Mouse (Mus musculus): ENCODE measurements at regions not wholly inside any gene's neighbourhood (a gene's known extent, or its start where the extent isn't known, plus 50 kb on each side); places are given as distances from the start of the nearest gene placed in this dataset.

DNA sequence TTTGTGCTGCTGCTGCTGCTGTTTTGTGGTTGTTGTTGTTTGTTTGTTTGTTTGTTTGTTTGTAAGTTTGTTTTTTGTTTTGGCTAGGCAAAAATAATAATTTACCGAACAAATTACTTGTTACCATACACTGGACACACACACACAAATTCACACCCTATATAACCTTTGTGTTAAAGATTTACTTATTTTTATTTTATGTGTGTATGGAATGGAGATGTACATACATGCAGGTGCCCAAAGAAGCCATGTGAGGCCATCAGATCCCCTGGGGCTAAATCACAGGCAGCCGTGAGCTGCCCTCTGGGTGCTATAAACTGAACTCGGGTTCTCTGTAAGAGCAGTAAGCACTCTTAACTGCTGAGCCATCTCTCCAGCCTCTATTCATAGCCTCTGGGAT, 56.0 kb downstream of the Pttg1 start:
- DNase-seq: no peak

DNA sequence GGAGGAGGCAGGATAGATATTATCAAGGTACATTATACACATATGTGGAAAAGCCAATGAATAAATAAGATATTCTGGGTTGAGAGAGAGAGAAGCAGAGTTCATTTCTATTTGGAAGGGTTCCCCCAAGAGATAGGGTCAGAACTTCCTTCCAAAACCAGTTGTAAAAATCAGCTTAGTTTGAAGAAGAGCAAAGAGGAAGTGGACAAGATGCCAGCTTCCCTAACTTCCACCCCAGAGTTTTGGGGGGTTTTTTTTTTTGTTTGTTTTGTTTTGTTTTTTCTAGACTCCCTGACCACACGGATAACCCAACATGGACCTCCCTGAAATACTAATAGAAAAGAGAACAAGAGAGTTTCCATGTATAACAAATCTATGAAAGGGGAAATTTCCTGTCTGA, 57.7 kb downstream of the Pttg1 start:
- DNase-seq: no peak

DNA sequence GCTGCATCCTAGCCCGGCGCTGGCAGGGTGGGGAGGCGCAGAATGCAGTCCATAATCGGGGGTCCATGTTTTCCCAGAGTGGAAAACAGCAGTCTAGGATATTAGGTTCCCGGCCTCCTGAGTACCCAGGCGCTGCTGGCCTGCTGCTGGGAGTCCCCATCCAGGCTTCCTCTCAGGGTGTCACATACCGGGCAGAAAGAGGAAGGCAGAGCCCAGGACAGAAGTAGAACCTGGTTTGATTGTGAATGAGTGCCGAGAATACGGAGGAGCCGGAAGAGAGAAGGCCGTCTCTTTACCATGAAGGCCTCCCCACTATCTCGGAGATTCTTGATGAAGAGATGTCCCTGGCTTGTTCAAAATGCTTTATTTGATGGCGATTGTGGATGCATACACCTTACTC, 64.2 kb downstream of the Pttg1 start:
- DNase-seq: no peak

DNA sequence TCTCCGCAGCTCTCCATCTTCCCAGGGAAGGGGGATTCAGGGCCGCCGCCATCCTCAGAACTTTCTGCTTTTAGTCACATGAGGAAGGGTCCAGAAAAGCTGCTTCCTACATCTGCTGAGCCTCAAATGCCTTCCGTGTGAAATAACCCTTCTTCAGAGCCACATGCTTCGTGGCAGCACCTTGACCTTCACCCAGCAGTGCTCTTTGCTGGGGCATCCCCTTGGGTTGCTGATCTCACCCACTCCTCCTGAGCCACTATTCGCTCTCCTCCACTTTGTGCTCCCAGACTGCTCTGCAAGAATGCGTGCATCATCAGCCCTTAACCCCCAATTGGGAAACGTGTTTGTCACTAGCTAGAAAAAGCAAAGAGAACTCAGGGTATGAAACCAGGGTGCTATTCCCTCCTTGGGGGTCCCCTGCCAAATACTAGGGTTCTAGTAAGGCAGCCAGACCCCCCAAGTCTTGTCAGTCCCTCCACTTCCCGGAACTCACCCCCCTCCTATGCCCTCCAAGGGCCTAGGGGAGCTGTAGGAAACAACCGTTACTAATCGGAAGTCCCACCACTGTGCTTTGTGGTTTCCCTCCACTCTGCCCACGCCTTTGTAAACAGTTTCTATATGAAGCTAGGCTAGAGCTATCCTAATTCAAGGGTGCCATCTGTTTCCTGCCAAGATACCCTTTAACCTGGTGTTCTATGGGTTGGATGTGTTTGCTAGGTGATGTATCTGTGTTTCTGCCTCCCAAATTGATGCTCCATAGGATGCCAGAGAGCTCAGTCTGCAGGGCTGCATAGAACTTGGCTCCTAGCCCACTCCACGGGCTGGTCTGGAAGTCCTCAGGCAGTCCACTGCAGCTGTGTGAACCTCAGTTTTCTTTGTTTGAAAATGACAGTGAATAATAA, 67.4 kb downstream of the Pttg1 start:
- DNase-seq: no peak

GRCm38 (mm10) chr11:43353602-43354001, 72.4 kb downstream of the Pttg1 start:
- no peak for DNase-seq

DNA sequence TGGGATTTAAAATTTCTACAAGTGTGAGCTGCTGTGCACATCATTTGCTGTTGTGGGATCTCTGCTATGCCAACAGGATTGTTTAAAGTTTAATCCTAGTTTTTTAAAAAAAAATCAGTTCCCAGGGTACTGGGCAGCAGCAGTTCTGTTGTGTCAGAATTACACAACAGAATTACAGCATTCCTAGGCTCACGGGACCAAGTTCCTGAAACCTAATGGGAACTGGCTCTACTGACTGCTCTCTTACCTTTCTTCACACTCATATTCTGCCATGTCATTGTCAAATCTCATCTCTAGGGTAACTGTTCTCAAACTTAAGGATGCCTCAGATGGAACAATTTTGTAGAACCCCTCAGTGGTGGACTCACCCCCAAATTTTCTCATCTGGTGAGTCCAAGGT, 73.0 kb downstream of the Pttg1 start:
- DNase-seq: no peak

- DNase-seq: no peak
These were observed 74.2 kb downstream of the Pttg1 start for GRCm38 (mm10) chr11:43351818-43352217.

GRCm38 (mm10) chr11:43351348-43351747, 74.7 kb downstream of the Pttg1 start:
- DNase-seq: no peak

GRCm38 (mm10) chr11:43350242-43350641, 75.8 kb downstream of the Pttg1 start:
- no peak for DNase-seq

DNA sequence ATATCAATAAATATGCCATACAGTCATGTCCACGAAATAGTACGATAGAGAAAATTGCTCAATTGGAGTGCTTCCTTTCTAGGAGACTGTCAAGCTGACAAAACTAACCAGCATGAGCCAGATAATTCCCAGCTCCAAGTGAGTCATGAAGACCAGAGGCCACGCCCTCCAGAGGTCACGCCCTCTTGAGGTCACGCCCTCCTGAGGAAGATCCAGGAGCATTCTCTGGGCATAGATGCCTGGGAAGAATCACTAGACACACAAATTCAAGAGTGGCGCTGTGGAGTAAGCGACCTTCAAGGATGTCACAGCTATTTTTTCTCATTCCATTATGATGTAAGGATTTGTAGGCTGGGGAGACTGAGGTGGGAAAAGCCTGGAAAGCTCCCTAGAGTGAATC, 76.5 kb downstream of the Pttg1 start:
- no peak for DNase-seq

GRCm38 (mm10) chr11:43348571-43348970, 77.5 kb downstream of the Pttg1 start:
- peak; percentile 74 for DNase-seq

DNA sequence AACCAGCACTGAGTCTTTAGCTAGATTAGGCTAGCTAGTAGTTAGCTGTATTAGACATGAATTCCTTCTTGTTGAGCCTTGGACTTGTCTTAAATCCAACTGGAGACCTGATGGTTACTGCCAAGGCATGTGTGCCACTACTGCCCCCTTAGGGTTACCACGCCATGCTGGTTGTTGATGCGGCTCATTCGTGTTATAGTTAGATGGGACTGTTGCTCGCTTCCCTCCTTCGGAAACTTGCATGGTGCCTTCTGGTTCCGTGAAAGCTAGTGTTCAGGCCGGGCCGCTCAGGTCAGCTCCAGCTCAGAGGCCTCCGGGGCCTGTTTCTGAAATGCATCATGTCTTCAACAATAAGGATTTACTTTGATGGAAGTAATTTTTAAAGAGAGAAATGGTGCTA, 79.6 kb downstream of the Pttg1 start:
- no peak for DNase-seq

DNA sequence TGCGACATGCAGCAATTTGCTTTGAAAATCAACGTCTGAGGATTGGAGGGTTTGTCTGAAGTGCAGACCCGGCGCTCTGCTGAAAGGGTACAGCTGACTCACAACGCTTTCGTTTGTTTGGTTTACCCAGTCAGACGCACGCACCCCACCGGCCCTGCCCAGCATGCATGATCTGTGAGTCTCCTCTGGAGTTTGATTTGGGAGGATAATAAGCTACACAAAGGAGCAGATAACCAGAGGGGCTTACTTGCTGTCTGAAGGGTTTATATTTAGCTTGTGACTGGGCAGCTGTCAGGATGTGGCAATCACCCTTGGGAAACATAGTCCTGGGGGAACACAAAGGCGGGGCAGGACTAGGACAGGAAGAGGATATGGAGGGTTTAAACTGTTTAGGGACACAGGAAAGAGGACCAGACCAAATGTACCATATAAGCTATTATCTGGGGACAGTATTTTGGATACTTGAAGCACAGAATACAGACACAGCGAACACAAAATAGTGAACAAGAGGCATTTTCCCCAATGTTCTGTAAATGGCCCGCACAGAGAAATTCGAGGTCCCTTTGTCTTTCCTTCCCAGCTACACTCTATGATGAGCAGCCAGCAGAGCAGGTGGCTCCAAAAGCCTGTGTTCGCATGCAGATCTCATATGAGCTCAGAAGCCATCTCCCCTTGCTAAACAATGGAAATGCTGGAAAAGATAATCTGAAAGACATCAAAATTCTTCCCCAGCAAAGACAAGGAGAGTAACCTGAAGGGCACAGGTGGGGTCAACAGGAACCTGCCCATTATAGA, 81.1 kb downstream of the Pttg1 start:
- DNase-seq: no peak

DNA sequence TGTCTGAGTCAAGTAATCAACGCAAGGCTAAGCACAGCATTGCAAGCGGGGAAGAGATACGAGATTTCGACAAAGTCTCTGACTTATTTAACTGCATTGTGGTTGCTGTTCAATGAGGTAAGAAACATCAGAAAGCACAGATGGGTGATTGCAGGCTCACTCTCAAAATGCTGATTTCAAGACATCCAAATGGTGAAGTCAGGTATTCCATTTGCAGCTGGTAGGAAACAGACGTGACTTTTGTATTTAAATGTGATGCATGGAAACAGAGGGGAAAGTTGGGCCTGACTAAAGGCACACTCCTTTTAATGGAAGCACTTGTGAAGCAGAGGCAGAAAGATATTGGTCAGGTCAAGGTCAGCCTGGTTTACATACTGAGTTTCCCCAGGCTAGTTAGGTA, 82.5 kb downstream of the Pttg1 start:
- DNase-seq: no peak

DNA sequence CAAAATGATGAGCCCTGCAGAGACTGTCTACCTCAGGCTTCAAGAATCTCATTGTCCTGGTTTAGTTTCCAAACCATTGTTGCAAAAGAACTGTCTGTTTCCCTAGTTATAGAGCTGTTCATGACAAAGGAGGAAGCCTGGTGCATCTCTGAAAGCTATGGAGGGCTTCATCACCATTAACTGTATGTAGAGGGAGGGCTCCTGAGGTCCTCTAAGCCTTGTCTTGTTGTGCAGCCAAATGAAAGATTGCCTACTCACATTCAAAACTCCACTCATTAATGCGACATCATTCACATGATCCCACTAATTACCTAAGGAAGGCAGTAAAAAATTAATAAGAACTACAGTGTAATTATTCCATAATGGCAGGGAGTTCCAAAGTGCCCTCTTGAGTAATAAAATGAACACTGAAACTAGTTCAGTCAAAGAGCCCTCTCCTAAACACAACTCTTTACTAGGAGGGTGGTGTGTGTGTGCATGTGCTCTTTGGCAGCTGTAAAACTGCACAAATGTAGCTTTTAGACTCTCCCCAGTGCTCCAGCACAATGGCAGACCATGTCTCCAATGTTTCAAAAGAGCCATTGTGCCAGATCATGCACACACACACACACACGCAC, 87.6 kb downstream of the Pttg1 start:
- no peak for DNase-seq

DNA sequence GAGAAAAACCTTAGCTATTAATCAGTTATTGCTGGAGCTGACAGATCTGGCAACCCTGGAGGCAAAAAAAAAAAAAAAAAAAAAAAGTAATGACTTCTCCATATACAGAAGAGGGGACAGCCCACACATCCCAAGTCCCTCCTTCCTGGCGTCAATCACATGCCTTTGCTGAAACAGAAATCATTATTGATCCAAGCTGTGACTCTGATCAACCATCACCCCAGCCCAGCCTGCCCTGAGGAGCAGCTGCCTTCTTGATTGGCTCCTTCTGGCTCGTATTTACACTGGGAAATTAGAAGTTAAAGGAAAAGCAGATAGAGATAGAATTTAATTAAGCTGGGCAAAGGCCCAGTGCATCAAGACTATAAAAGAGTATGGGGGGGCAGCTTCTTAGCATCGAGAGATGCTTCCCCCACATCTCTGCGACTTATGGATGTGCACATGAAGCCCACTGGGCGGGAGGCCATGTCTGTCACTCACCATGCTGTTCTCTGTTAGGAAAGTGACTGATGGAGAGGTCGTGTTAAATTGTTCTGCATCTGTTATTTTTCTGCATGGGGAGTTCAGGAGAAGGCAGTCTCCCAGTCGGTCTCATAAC, 90.3 kb downstream of the Pttg1 start:
- DNase-seq: no peak

- DNase-seq: no peak
These were observed 92.5 kb downstream of the Pttg1 start for GRCm38 (mm10) chr11:43333547-43333946.

GRCm38 (mm10) chr11:43313996-43314395, 112.1 kb downstream of the Pttg1 start:
- DNase-seq: peak; percentile 32
